Mouse (Mus musculus) kidney, adult 11 months (tissue): ENCODE measurements around the gene Cldn13.
"Not testable (repeated sequence)": the region's sequence is repeated elsewhere in the genome, so short reads cannot be mapped to it uniquely, and the experiment has no call there.

Source experiments
- DNase-seq: peaks from one replicate; pipeline ENCODE4 v3.0.0; 2022

Gene Cldn13

GRCm38 (mm10) chr5:134915311-134915710, at the start of gene Cldn13:
Gene Cldn13 (minus strand): TSS chr5:134915526.
- no peak for DNase-seq

DNA sequence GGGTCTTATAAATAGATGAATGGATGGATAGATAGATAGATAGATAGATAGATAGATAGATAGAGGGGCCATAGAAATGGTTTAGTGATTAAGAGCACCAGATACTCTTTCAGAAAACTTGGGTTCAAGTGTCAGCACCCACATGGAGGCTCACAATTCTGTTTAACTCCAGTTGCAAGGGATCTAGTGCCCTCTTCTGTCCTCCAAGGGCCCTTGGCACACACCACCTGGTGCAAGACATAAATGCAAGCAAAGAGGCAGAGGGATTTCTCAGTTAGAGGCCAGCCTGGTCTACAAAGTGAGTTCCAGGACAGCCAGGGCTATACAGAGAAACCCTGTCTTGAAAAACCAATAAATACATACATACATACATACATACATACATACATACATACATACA, 49.3 kb upstream of the Cldn13 start:
- not testable (repeated sequence) for DNase-seq

DNA sequence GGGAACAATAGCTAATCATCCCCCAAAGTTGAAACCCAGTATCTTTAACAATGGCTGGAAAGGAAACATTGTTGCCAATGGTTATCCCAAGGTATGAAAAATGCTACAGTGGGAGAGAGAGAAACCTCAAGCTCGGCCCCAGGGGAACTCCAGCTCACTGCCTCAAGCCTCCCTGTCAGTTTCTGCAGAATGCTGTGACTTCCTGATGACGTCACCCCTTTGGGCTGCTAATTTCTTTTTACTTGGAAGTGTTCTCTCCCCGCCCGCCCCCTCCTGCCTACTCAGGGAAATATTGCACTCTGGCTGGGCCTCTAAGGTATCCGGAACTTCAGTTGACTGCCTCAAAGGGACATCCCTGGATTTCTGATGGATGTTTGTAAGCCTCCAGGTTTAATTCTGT, 48.2 kb upstream of the Cldn13 start:
- no peak for DNase-seq

DNA sequence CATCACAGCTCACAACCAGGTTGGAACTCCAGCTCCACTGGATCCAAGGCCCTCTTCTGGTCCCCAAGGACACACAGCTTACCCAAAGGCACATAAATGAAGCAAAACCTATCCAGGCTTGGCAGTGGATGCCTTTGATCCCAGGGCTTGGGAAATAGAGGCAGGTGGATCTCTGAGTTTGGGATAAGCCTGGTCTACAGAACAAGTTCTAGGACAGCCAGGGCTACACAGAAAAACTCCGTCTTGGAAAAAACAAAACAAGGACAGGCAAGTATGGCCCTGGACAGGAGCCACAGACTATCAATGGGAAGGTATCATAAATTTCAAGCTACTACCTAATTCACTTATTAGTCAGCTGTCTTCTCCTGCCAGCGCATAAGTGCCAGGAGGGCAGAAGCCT, 46.2 kb upstream of the Cldn13 start:
- no peak for DNase-seq

GRCm38 (mm10) chr5:134960430-134960829, 45.1 kb upstream of the Cldn13 start:
- DNase-seq, result no peak

GRCm38 (mm10) chr5:134959114-134959513, 43.8 kb upstream of the Cldn13 start:
- DNase-seq, result no peak

- no peak for DNase-seq
Observed at GRCm38 (mm10) chr5:134955491-134955890, 40.2 kb upstream of the Cldn13 start.

- no peak for DNase-seq
Observed at GRCm38 (mm10) chr5:134951053-134951884, 35.9 kb upstream of the Cldn13 start.

DNA sequence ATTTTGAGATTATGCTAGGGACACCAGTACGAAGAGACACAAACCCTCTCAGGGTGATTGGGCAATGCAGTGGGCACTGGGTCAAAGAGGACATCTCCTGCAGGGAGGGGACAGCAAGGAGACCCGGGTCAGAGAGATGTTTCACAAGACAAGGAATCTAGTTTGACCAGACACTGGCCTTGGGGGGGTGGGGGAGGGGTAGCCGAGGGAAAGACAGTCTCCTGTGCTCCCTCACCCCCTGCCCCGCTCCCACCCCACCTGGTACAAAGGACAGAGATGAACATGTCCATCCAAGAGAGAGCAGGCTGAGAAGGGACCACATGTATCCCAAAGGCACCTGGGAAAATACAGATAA, 32.7 kb upstream of the Cldn13 start:
- no peak for DNase-seq

DNA sequence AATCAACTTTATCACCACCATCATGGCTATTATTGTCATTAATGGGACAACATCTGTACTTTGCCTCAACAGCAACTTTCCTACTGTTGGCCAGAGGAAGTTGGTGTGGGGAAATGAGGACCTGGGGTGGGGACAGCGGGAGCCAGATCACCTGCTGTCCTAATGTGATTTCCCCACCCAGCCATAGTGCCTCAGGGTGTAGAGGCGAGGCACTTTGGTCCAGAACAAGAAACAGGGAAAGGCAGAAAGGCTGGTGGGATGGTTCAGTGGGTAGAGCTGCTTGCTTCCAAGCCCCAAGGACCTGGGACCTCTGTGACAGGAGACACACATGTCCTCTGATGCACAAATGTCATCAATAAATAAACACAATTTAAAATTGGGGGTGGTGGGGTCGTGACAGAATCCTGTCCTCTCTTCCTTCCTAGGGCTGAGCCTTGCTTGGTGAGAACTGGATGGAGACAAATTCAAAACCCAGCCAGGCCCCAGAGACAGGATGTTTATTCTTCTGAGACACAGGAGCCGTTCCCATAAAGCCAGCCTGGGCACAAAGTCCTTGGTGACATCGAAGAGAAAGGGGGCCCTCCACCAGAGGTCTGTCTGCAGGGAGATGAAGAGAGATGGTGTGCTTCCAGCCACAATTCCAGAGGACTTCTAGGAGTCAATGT, 32.2 kb upstream of the Cldn13 start:
- DNase-seq, result no peak

DNA sequence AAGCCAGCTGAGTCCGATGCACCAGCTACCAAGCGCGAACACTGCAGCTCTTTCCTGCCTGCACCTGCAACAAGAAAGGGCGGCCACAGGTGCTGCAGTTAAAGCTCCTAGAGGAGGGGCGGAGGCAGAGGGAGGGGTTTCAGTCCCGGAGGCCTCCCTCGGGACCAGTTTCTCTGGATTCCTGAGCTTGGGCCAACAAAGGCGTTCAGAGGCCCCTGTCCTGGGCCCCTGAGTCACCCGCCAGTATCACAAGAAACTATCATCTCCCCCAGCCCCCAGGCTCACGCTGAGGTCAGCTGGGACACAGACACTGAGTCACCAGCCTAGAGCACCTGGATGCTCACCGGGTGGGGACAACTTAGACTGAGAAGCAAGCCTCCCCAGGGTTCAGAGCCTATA, 31.5 kb upstream of the Cldn13 start, which contains the start of gene Cldn4:
TSS of gene Cldn4 (minus strand) at position 78 of the 399 bp plus-strand sequence.
- no peak for DNase-seq

DNA sequence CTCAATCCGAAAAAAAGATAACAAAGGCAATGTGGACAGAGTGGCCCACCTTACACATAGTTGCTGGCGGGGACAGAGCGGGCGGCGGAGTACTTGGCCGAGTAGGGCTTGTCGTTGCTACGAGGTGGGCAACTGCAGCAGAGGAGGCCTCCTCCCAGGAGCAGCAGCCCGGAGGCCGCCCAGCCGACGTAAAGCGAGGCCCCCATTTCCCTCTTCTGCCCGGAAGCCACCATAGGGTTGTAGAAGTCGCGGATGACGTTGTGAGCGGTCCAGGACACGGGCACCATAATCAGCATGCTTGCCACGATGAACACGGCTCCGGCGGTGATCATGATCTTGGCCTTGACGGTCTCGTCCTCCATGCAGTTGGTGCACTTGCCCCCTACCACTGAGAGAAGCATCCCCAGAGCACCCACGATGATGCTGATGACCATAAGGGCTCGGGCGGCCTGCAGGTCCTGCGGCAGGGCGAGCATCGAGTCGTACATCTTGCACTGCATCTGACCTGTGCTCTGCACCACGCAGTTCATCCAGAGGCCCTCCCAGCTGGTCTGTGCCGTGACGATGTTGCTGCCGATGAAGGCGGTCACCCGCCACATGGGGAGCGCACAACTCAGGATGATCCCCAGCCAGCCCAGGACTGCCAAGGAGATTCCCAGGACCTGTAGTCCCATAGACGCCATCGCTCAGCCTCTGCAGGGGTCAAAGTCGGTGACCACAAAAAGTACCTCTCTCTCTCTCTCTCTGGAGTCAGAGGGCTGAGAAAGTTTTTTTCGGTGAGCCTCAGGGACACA, 30.9 kb upstream of the Cldn13 start:
- DNase-seq, result no peak

- DNase-seq, result no peak
Observed at GRCm38 (mm10) chr5:134945266-134945959, 30.1 kb upstream of the Cldn13 start.

GRCm38 (mm10) chr5:134944179-134944578, 28.9 kb upstream of the Cldn13 start:
- DNase-seq, result no peak

- no peak for DNase-seq
Observed at GRCm38 (mm10) chr5:134942740-134943139, 27.4 kb upstream of the Cldn13 start.

- DNase-seq, result no peak
Observed at GRCm38 (mm10) chr5:134941472-134942209, 26.3 kb upstream of the Cldn13 start.

- not testable (repeated sequence) for DNase-seq
Observed at GRCm38 (mm10) chr5:134939554-134939953, 24.2 kb upstream of the Cldn13 start.

GRCm38 (mm10) chr5:134939069-134939468, 23.7 kb upstream of the Cldn13 start:
- no peak for DNase-seq

- DNase-seq, result no peak
Observed at GRCm38 (mm10) chr5:134936626-134937185, 21.4 kb upstream of the Cldn13 start.

DNA sequence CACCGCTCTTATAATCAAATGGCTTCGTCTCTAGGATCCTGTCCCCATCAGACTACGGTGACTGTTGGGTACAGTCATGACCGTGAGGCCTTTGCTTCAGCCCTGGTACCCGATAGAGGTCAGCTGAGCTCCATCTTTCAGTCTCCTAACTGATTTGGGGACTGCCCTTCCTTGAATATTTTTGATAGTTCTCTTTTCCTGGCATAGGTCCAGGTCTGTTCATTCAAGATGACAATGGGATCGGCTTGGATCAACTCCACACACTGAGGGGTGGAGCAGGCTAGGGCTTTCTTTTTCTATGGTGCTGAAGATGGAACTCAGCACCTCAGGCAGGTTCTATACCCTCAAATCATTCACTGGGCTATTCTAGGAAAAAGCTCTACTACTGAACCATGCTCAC, 20.7 kb upstream of the Cldn13 start:
- DNase-seq, result no peak

DNA sequence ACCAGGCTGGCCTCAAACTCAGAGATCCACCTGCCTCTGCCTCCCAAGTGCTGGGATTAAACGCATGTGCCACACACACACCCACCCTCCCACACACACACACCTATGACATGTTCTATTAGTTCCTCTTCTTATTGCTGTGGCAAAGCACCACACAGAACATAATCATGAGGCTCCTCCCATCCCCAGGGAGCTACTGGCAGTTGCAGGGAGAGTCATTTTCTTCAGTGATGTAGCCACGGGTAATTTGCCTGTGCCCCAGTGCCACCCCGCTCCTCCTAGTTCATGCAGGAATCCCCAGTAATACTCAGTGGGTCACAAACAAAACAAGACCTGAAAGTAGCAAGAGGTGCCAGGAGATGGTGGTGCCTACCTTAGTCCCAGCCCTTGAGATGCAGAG, 19.3 kb upstream of the Cldn13 start:
- no peak for DNase-seq

- DNase-seq, result not testable (repeated sequence)
Observed at GRCm38 (mm10) chr5:134933686-134934085, 18.4 kb upstream of the Cldn13 start.
